Mouse (Mus musculus): Measurements from ENCODE around the gene B3galnt1.
"Not testable (repeated sequence)": the region's sequence is repeated elsewhere in the genome, so short reads cannot be mapped to it uniquely, and the experiment has no call there.

B3galnt1 gene

GRCm38 (mm10) chr3:69565586-69565985 is 33.2 kb downstream of the B3galnt1 start:
- DNase-seq (ENCODE audit: low spot score): not testable (repeated sequence)

GRCm38 (mm10) chr3:69563406-69563805 is 35.4 kb downstream of the B3galnt1 start:
- DNase-seq (ENCODE audit: low spot score): no peak

GRCm38 (mm10) chr3:69561686-69562085 is 37.1 kb downstream of the B3galnt1 start:
- no peak for DNase-seq (ENCODE audit: low spot score)

- no peak for DNase-seq (ENCODE audit: low spot score)
Measured at GRCm38 (mm10) chr3:69559975-69560330, 38.8 kb downstream of the B3galnt1 start.

GRCm38 (mm10) chr3:69559316-69559974 is 39.3 kb downstream of the B3galnt1 start:
- DNase-seq (ENCODE audit: low spot score): no peak

GRCm38 (mm10) chr3:69556092-69556778 is 42.5 kb downstream of the B3galnt1 start:
- no peak for DNase-seq (ENCODE audit: low spot score)

GRCm38 (mm10) chr3:69555511-69555910 is 43.2 kb downstream of the B3galnt1 start:
- DNase-seq (ENCODE audit: low spot score): peak; percentile 12

- no peak for DNase-seq (ENCODE audit: low spot score)
Measured at GRCm38 (mm10) chr3:69549602-69550001, 49.2 kb downstream of the B3galnt1 start.

- no peak for DNase-seq (ENCODE audit: low spot score)
Measured at GRCm38 (mm10) chr3:69548704-69549455, 49.9 kb downstream of the B3galnt1 start.

- no peak for DNase-seq (ENCODE audit: low spot score)
Measured at GRCm38 (mm10) chr3:69545017-69545416, 53.7 kb downstream of the B3galnt1 start.

- DNase-seq (ENCODE audit: low spot score): no peak
Measured at GRCm38 (mm10) chr3:69543730-69544129, 55.0 kb downstream of the B3galnt1 start.

GRCm38 (mm10) chr3:69542962-69543361 is 55.8 kb downstream of the B3galnt1 start:
- DNase-seq (ENCODE audit: low spot score): no peak

DNA sequence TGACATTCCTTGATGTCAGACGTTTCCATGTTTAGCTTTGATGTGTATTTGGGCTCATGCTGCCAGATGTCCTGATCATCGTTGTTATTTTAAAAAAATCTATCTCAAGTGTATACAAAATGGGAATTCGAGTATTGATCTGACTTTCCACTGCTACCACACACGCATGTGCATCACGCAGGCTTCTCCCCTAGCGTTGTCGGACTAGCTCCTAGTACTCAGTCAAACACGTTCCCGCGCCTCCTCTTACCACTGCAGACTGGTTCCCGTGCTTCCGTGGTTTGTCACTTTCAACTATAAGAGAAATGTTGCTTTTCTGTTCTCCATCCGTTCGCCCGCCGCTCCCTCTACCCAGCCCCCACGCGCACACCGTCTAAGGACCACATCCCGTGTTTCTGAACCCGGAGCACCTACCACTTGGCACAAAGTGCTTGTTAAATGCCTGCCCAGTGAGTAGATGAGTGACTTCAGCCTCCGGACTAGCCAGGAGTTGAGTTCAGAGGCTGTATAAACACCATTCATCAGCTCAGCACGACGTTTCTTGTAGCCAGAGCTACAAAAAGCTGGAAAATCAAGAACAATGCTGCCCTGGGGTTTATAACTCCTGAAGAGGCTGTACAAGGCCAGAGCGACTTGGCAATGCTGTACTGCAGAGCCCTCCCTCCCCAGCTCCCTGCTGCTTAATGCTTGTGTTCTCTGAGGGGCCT is 62.7 kb downstream of the B3galnt1 start:
- no peak for DNase-seq (ENCODE audit: low spot score)

DNA sequence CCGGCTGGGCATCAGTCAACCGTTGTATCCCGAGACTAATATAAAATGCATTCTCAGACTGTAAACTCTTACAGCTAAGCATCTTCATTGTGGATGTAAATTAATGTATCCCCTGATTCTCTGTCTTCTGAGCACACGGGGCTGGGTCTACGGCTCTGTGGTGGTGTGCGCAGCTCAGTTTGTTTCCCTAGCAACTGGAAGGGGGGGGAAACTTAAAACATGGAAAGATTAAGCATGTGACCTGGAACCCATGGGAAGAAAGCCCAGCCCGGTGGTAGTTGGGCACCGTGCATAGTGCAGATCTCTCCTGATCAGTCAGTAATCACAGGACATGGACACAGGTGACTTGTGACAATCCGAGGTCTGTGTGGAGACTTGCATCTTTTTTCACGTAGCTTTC is 63.3 kb downstream of the B3galnt1 start:
- DNase-seq (ENCODE audit: low spot score): no peak

DNA sequence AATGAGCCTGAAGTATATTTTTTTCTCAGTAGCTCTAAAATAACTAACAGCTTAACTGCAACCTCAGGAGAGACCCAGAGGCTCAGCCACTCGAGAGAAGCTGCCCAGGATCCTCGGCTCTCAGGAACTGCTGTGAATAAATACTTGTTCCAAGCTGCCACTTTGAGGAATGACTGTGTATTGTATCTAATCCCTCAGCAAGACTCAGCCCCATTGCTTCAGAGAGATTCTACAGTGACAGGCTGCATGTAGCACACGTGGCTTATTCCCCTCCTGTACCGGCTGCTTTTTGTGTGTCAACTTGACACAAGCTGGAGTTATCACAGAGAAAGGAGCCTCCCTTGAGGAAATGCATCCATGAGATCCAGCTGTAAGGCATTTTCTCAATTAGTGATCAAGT is 66.1 kb downstream of the B3galnt1 start:
- no peak for DNase-seq (ENCODE audit: low spot score)

DNA sequence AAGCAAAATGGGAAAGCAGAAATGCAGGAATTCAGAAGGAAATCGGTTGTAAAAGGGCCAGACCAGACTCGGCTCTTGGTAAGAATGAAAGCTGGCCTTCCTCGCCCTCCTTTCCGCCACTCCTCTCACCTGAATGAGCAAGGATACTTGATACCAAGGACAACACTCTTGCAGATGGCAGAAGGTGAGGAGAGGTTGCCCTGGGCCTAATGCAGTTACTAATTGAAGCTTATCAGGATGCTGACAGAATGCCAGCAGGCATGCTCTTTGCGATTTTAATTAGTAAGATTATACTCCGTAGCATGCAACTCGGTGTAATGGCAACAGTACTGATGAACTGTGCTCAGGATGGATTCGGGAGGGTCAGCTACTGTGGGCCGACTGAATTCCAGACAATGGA is 67.2 kb downstream of the B3galnt1 start:
- no peak for DNase-seq (ENCODE audit: low spot score)

DNA sequence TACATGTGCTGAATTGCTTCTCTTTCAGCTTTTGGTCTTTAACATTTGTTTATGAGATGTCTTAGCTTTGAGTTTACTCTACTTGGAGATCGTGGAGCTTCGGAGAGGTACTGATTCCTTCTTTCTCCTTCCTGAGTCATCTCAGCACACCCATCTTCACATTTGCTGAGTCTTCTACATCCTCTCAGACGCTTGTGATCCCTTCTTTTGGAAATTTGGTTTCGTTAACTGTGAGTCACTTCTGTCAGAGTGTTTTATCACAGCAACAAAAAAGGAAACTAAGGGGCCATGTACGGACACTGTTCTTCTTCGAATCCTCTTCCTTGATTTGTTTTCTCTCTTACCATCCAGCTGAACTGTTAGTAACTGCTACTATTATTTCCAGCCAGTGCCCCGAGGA is 69.2 kb downstream of the B3galnt1 start:
- DNase-seq (ENCODE audit: low spot score): no peak

DNA sequence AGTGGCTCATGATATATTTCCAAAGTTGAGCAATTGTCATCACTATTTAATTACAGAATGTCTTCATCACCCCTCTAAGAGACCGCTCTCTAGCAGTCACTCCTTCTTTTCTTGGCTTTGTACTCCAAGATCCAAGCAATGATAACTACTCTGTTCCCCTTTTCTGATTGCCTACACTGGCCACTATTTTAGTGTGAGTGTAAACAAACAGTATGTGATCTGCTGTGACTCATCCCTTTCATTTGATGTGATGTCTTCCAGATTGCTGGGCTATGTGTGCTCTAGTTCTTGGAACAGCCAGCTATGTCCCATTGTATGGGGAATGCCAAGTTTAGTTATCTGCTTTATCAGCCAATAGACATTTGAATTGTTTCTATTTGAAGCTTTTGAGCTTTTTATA is 71.4 kb downstream of the B3galnt1 start:
- no peak for DNase-seq (ENCODE audit: low spot score)

DNA sequence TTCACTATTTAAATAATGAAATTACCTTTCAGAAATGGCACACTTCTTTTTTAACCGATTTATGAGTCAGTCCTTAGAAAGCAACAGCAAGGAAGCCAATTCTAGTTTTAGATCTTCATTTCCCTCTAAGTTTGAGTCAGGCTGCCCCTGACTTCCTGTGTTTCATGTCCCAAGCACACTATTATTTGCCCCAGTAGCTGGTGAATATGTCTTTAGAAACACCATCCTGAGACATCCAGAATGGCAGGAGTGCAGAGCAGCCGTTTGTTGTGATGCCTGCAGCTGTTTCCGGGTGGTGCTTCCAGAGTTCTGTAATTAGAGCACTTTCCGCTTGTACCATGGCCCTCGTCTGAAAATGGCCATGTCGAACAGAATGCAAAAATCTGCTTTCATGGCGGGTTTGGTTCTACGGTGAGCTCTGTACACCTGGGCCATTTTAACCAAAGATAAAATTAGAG is 73.7 kb downstream of the B3galnt1 start:
- DNase-seq (ENCODE audit: low spot score): no peak

DNA sequence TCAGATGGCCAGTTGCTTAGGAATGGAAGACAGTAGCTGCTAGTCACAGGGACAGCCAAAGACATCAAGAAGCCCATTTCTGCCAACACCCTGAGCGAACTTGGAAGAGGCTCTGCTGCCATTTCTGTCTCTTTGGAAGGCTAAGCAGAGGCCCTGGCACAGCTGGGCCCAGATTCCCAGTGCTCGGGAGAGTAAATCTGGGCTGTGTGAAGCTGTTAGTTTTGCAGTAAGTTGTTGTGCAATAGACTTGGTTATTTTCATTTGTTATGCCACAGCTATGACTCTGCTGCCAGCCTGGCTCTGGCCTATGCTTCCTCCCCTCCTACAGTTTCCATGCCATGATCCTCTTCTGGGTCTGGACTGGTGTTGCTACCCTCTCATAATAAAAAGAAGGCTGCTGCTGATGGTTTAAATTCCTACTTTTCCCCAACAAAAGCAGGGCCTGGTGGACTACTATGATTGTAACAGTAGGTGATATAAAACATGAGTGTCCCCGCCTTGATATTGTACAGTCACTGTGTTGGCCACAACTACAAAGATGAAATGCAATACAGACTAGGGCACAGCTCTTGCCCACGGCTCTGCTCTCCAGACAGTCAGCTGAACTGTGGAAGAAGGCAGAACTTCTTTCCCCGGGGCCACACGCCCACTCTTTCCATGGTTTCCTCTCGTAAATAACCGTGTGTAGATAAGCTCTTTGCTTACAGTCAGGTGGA is 74.2 kb downstream of the B3galnt1 start:
- DNase-seq (ENCODE audit: low spot score): no peak

Data from testis, postnatal 14 days (tissue).